Mouse (Mus musculus) heart, embryonic 11.5 days (tissue): Measurements from ENCODE around the gene Csmd2. TPM values are rescaled to one million over a fixed set of nuclear protein-coding genes. Genes with fewer than 3 reads are reported as not detected.

Experiments
- ATAC-seq: fragments of 200-750 bp; cut with Nextera tagmentation; replicated peaks from 2 replicates; pipeline ENCODE4 v1.8.0; 2017; ENCODE audit warnings: moderate library complexity; ENCODE audit not compliant: insufficient number of reproducible peaks, low FRiP score, low TSS enrichment
- H3K27ac ChIP-seq: fragments of 300-500 bp; sonication (generic); 2 replicates; pipeline ENCODE4 v1.5.1; 2014; ENCODE audit warnings: mild to moderate bottlenecking, low read depth, low read length
- H3K27me3 ChIP-seq: fragments of 300-500 bp; sonication (generic); 2 replicates; pipeline ENCODE4 v1.6.1; 2014; ENCODE audit warnings: mild to moderate bottlenecking, low read length, mixed read lengths; ENCODE audit not compliant: control insufficient read depth, insufficient read depth
- H3K36me3 ChIP-seq: fragments of 300-500 bp; sonication (generic); 2 replicates; pipeline ENCODE4 v1.6.1; 2014; ENCODE audit warnings: mild to moderate bottlenecking, low read length, moderate library complexity, mixed read lengths; ENCODE audit not compliant: control insufficient read depth, insufficient read depth
- H3K4me1 ChIP-seq: fragments of 300-500 bp; sonication (generic); 2 replicates; pipeline ENCODE4 v1.6.1; 2014; ENCODE audit warnings: low read length; ENCODE audit not compliant: control insufficient read depth, insufficient read depth
- H3K4me2 ChIP-seq: fragments of 300-500 bp; sonication (generic); 2 replicates; pipeline ENCODE4 v1.6.1; 2014; ENCODE audit warnings: mild to moderate bottlenecking, moderate library complexity
- H3K4me3 ChIP-seq: fragments of 300-500 bp; sonication (generic); 2 replicates; pipeline ENCODE4 v1.5.1; 2014; ENCODE audit warnings: low read depth, low read length
- H3K9ac ChIP-seq: fragments of 300-500 bp; sonication (generic); 2 replicates; pipeline ENCODE4 v1.6.1; 2014; ENCODE audit warnings: mild to moderate bottlenecking, low read depth, low read length, moderate library complexity
- H3K9me3 ChIP-seq: fragments of 300-500 bp; sonication (generic); replicated peaks from 2 replicates; pipeline ENCODE4 v1.6.1; 2016; ENCODE audit warnings: low read length; ENCODE audit not compliant: control insufficient read depth
- WGBS: fragments of 180-500 bp; shearing (Covaris S2); extraction: QIAGEN DNeasy Blood & Tissue Kit; methylation state at CpG from one replicate; pipeline ENCODE4 v1.1.7; 2014; ENCODE audit not compliant: insufficient replicate concordance; 5-methylcytosine and 5-hydroxymethylcytosine counted together
- polyA plus RNA-seq: library from polyadenylated mRNA; unstranded; fragments of >200 nt; fragmentation: Nextera tagmentation; extraction: Ambion mirVana; gene quantifications from 2 replicates; pipeline ENCODE4 v1.2.1, GENCODE M21; 2014

Csmd2 gene
- polyA plus RNA-seq, 1 experiment from 2014 or later, result 0.21 TPM

GRCm38 (mm10) chr4:128084466-128084865 is 96.8 kb downstream of the Csmd2 start:
- H3K27ac ChIP-seq, result no peak overlapping the region
- no peaks in the 10 kb centered on the region for H3K9me3 ChIP-seq
- H3K4me3 ChIP-seq, result no peak overlapping the region
- peaks cover 6% of the 10 kb centered on the region; the same call in 1 of the 2 replicates for H3K4me1 ChIP-seq
- H3K9ac ChIP-seq, result no peak overlapping the region
- H3K36me3 ChIP-seq, result no peaks in the 10 kb centered on the region
- no peak overlapping the region for H3K4me2 ChIP-seq
- H3K27me3 ChIP-seq, result no peaks in the 10 kb centered on the region
- no peak for ATAC-seq
- WGBS, result 77% methylated on average over 3 of the region's 3 CpGs

- H3K27ac ChIP-seq, result no peak overlapping the region
- no peak overlapping the region for H3K9ac ChIP-seq
- ATAC-seq, result no peak
- H3K36me3 ChIP-seq, result no peaks in the 10 kb centered on the region
- no peak overlapping the region for H3K4me2 ChIP-seq
- WGBS, result 67% methylated on average over 8 of the region's 8 CpGs
- H3K27me3 ChIP-seq, result no peaks in the 10 kb centered on the region
- H3K4me1 ChIP-seq, result peaks cover 6% of the 10 kb centered on the region; the same call in 1 of the 2 replicates
- no peaks in the 10 kb centered on the region for H3K9me3 ChIP-seq
- no peak overlapping the region for H3K4me3 ChIP-seq
These were observed 97.4 kb downstream of the Csmd2 start for GRCm38 (mm10) chr4:128085096-128085495.

GRCm38 (mm10) chr4:128087147-128087606 is 99.5 kb downstream of the Csmd2 start:
- H3K9me3 ChIP-seq, result no peaks in the 10 kb centered on the region
- no peaks in the 10 kb centered on the region for H3K27me3 ChIP-seq
- 59% methylated on average over 5 of the region's 5 CpGs for WGBS
- H3K9ac ChIP-seq, result no peak overlapping the region
- H3K27ac ChIP-seq, result no peak overlapping the region
- H3K4me1 ChIP-seq, result peaks cover 6% of the 10 kb centered on the region; the same call in 1 of the 2 replicates
- ATAC-seq, result peak; percentile 52; the same call in 1 of the 2 replicates
- no peaks in the 10 kb centered on the region for H3K36me3 ChIP-seq
- H3K4me2 ChIP-seq, result no peak overlapping the region
- H3K4me3 ChIP-seq, result no peak overlapping the region

- Histone ChIP-seq H3K9me3 (no peaks in the 10 kb centered on the region), H3K4me2 (no peak overlapping the region), H3K4me1 (peaks cover 6% of the 10 kb centered on the region; the same call in 1 of the 2 replicates), H3K36me3 (no peaks in the 10 kb centered on the region), H3K9ac (no peak overlapping the region), H3K27ac (no peak overlapping the region), H3K27me3 (no peaks in the 10 kb centered on the region), H3K4me3 (no peak overlapping the region)
- 66% methylated on average over 3 of the region's 3 CpGs for WGBS
- no peak for ATAC-seq
These were observed 100.0 kb downstream of the Csmd2 start for GRCm38 (mm10) chr4:128087704-128088103.

- H3K4me3 ChIP-seq, result no peak overlapping the region
- H3K27me3 ChIP-seq, result no peaks in the 10 kb centered on the region
- H3K27ac ChIP-seq, result no peak overlapping the region
- no peak overlapping the region for H3K9ac ChIP-seq
- no peak overlapping the region for H3K4me2 ChIP-seq
- H3K9me3 ChIP-seq, result no peaks in the 10 kb centered on the region
- H3K4me1 ChIP-seq, result peaks cover 6% of the 10 kb centered on the region; the same call in 1 of the 2 replicates
- no peaks in the 10 kb centered on the region for H3K36me3 ChIP-seq
- no peak for ATAC-seq
- WGBS, result 73% methylated on average over 3 of the region's 3 CpGs
These were observed 100.6 kb downstream of the Csmd2 start for GRCm38 (mm10) chr4:128088264-128088663.

GRCm38 (mm10) chr4:128091938-128092337 is 104.3 kb downstream of the Csmd2 start:
- 82% methylated on average over 3 of the region's 3 CpGs for WGBS
- Histone ChIP-seq H3K9me3 (no peaks in the 10 kb centered on the region), H3K36me3 (no peaks in the 10 kb centered on the region), H3K27me3 (no peaks in the 10 kb centered on the region), H3K27ac (no peak overlapping the region), H3K4me3 (no peak overlapping the region), H3K9ac (no peak overlapping the region), H3K4me1 (peaks cover 6% of the 10 kb centered on the region; the same call in 1 of the 2 replicates), H3K4me2 (no peak overlapping the region)
- no peak for ATAC-seq

GRCm38 (mm10) chr4:128099515-128099914 is 111.9 kb downstream of the Csmd2 start:
- no peaks in the 10 kb centered on the region for H3K36me3 ChIP-seq
- no peak overlapping the region for H3K9ac ChIP-seq
- H3K27me3 ChIP-seq, result no peaks in the 10 kb centered on the region
- no peaks in the 10 kb centered on the region for H3K9me3 ChIP-seq
- 72% methylated on average over 5 of the region's 5 CpGs for WGBS
- no peak overlapping the region for H3K4me2 ChIP-seq
- H3K4me3 ChIP-seq, result no peak overlapping the region
- ATAC-seq, result no peak
- no peak overlapping the region for H3K27ac ChIP-seq
- no peaks in the 10 kb centered on the region for H3K4me1 ChIP-seq

- H3K4me2 ChIP-seq, result no peak overlapping the region
- no peak overlapping the region for H3K4me3 ChIP-seq
- no peaks in the 10 kb centered on the region for H3K9me3 ChIP-seq
- no peaks in the 10 kb centered on the region for H3K4me1 ChIP-seq
- H3K27ac ChIP-seq, result no peak overlapping the region
- H3K27me3 ChIP-seq, result no peaks in the 10 kb centered on the region
- H3K9ac ChIP-seq, result no peak overlapping the region
- H3K36me3 ChIP-seq, result no peaks in the 10 kb centered on the region
- ATAC-seq, result no peak
- 73% methylated on average over 5 of the region's 5 CpGs for WGBS
These were observed 112.9 kb downstream of the Csmd2 start for GRCm38 (mm10) chr4:128100541-128100940.

GRCm38 (mm10) chr4:128116331-128116730 is 128.7 kb downstream of the Csmd2 start:
- Histone ChIP-seq H3K9ac (no peak overlapping the region), H3K4me1 (0 out of 2 replicates have a peak, but pooled peaks cover 2% of the 10 kb centered on the region), H3K27me3 (no peaks in the 10 kb centered on the region; the same call in 1 of the 2 replicates), H3K4me3 (no peak overlapping the region), H3K36me3 (no peaks in the 10 kb centered on the region), H3K4me2 (no peak overlapping the region), H3K9me3 (no peaks in the 10 kb centered on the region), H3K27ac (no peak overlapping the region)
- peak; percentile 31; the same call in 1 of the 2 replicates for ATAC-seq
- WGBS, result 33% methylated on average over 7 of the region's 7 CpGs
